Mouse (Mus musculus) right cerebral cortex, adult 18-20 months (tissue): ENCODE measurements around the gene Ccdc63.

Experiments used
- DNase-seq: peaks from one replicate; pipeline ENCODE4 v3.0.0; 2022; ENCODE audit warnings: mixed read lengths

Gene Ccdc63

DNA sequence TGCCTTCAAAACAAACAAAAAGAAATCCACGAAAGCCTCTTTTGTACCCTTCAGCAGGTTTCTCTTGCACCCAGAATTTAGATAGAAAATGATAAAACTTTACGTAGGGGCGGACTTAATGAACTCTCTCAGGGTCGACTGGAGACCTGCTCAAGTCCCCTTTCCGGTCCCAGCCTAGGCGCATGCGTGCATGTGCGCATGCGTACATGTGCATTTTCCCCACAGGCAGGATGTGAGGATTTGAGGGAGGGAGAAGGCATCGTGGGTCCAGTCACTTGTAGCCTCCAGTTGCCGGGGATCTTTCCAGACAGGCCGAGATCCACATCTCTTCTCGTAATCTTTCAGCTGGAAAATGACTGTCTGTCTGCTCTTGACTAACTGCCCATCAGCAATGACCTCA is 59.2 kb downstream of the Ccdc63 start:
- no peak for DNase-seq

DNA sequence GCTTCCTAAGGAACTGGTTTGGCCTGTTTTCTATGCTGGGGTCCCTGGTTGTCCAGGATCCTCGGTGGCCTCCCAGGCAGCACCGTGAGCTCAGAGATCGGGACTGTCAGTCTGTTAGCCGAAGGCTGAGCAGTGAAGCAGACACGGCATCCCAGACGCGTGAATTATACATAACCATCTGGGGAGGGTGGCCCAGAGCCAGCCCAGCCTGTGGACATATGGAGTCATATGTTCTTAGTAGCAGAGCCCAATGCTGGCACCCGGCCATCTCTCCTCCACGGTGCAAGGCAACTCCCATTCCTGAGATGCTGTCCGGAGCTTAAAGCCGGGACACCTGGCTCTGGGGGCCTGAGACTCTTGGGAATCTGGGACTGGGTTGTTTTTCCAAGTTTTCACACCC is 59.7 kb downstream of the Ccdc63 start:
- DNase-seq, result peak; percentile 82

GRCm38 (mm10) chr5:122079796-122080195 is 60.8 kb downstream of the Ccdc63 start:
- DNase-seq, result no peak

DNA sequence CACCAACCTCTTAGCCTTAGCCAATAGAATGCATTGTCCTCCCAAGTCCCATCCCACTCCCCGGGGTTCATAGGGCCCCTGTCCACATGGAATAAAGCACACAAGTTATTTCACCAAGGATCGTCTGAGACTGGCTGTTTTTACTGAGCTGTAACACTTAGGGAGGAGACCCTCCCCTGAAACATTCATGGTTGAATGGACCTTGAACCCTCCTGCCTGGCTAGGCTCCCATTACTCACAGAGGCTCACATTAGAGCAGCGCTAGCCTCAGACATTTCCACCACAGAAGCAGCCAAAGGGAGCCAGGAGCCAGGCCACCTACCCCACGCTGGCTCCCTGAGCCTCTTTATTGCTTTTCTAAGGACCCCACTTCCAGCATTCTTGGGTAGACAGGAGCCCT is 63.4 kb downstream of the Ccdc63 start:
- no peak for DNase-seq

DNA sequence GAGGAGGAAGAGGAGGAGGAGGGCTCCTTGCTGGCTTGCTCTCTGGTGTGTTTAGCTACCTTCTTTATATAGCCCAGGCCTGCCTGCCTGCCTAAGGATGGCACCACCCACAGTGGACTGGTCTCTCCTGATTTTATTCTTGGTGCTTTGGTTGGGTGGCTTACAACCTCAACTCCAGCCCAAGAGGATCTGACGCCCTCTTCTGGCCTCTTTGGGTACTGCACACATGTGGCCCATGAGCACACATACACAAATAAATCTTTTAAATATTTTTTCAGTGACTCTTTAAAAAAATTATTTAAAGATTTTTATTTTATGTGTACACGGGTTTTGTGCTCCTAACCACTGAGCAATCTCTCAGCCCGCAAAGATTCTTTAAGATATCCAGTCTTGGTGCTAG is 64.9 kb downstream of the Ccdc63 start:
- DNase-seq, result no peak

GRCm38 (mm10) chr5:122071997-122072396 is 68.6 kb downstream of the Ccdc63 start:
- DNase-seq, result no peak

- no peak for DNase-seq
Measured at GRCm38 (mm10) chr5:122070963-122071800, 69.4 kb downstream of the Ccdc63 start.

DNA sequence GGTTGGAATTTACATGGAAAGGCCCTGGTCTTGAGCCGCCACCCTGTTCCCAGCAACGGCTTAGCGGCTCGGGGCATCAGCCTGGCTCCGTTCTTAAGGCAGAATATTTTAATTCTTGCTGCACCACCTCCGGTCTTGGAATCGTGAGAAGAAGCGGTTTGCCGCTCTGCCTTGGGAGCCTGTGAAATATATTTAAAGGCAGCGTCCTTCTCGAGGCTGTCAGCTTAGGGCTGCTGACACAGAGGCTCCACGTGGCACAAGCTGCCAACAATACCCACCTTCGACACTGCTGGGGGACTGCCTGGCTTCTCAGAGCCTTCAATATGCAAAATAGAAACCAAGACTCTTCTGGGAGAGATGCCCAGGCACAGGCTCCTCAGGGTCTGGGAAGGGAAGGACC is 72.1 kb downstream of the Ccdc63 start:
- no peak for DNase-seq

- peak; percentile 74 for DNase-seq
Measured at GRCm38 (mm10) chr5:122063204-122063933, 77.3 kb downstream of the Ccdc63 start.

- no peak for DNase-seq
Measured at GRCm38 (mm10) chr5:122062479-122062878, 78.1 kb downstream of the Ccdc63 start.

DNA sequence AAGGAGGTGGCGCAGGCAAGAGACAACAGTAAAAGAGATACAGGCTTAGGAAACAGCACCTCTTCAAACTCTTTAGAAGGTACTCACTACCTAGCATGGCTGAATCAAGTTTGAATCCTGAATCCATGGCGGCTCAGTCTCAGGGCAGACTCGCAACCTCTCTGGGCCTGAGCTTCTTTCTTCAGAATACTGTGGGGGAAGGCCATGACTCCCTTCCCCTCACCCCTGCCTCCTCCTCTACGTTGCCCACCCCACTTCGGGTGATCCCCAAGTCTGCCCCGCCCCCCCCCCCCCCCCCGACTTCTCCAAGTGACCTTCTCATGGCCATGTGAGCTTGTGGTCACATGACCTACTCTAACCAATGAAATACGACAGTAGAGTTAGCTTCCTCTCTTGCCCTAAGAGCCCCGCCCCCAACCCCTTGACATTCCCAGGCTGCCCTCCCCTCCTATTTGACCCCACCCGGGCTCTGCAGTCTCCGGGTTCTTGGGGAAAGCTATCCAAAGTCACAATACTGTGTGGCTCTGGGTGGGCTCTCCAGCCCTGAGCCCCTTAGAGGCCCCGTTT is 79.8 kb downstream of the Ccdc63 start:
- DNase-seq, result no peak

DNA sequence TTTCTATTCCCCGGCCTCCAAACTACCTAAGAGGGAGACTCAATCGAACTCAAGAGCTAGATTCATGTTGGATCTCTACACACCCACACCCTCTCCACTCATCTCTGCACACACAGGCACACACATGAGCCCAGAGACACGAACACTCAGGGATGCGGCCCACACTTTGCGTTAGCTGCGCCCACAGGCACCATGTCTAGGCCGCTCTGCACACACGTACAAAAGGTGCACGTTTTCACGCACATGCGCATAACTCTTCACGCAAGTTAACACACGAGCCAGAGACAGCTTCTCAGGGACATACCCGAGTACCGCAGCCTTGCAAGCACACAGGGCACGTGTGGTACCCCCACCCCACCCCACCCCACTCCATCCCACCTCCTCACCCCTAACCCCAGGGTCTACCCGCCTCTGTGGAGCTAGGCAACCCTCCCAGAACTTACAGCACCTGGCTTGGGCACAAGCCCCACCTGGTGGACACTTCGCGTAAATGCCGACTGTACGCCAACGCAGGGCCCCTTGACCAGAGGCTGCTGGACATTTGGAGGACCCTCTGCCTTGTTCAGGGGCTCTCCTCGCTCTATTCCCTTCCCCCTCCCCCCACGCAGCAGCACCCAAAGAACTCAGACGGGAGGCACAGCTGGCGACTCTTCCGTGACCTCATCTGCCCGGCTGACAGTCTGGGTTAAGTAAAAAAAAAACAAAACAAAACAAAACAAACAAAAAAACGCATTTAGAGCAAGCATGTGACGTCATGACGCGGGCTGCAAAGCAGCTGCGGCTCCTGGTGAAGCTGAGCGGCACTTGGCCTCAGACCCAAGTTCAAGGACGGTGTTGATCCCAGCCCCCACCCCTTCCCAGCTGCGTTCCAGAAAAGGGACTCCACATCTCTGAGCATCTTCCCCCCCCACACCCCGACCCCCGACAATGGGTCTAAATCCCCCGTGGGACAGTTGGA is 81.3 kb downstream of the Ccdc63 start:
- DNase-seq, result no peak
